Mouse (Mus musculus) layer of hippocampus, adult 2 months (tissue): ENCODE results near the gene Fut1. TPM values are rescaled to one million over a fixed set of nuclear protein-coding genes. Genes with fewer than 3 reads are reported as not detected.

Experiments
- DNase-seq, 2 experiments: peaks; one replicate each; pipeline ENCODE4 v3.0.0; 2022; ENCODE audit warnings: low spot score in 2 of 2
- H3K27ac ChIP-seq: fragments of 200-600 bp; 2 replicates; pipeline ENCODE4 v1.8.1; 2022
- H3K4me3 ChIP-seq: fragments of 200-600 bp; 2 replicates; pipeline ENCODE4 v1.8.1; 2022; ENCODE audit warnings: mild to moderate bottlenecking
- CTCF ChIP-seq: fragments of 200-600 bp; conservative IDR thresholded peaks from 2 replicates; pipeline ENCODE4 v1.8.1; 2022; ENCODE audit warnings: antibody characterized with exemption, mild to moderate bottlenecking, moderate library complexity
- long read RNA-seq, 2 experiments: library from polyadenylated mRNA; stranded (forward); transcript quantifications; one replicate each; pipeline ENCODE4 v2.0.0; 2021; ENCODE audit warnings: borderline mapping rate in 2 of 2
- total RNA-seq, 2 experiments: library from RNA; stranded (reverse); gene quantifications; 2 replicates each; pipeline ENCODE4 v1.2.3; 2021

The Fut1 gene
- not detected for total RNA-seq
- long read RNA-seq, experiment 1, result 0 reads
- long read RNA-seq, experiment 2, partial matches to known transcripts, result 0 of 1 reads
- long read RNA-seq, experiment 2, other reads (novel, unspliced or antisense), result 1 of 1 reads

DNA sequence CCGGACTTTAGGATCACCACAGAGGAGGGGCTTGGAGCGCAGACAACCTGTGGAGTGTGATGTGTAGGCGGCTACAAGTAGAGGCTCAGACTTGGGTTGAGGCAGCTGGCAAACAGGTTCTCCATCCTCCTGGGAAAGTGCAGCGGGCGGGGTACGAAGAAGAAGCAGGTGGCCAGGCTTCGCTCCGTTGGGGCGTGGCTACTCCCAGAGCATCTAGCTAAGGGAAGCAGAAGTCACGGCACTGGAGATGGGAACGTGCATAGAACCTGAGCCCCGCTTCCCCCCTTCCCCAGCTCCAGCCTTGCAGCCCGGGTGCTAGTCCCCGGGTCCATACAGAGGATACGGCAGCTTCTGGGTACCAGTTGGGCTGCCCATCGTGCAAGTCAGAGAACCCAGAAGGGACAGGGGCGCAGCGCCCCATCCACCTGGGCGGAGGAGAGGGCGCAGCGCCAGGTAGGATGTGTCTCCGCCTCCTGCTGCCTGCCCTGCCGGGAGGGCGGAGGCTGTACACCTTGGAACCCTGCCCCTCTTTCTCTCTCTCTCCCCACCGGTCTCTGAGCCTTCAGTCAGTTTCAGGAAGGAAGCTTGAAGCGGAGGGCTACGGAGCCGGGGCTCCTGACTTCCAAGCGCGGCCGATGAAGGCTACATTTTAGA lies at the start of gene Fut1:
TSS of gene Fut1 (plus strand) at position 248 of the 654 bp plus-strand sequence.
- TF ChIP-seq CTCF, result no peak
- DNase-seq, result no peak
- H3K27ac ChIP-seq, result no peak within 1 kb of the TSS
- H3K4me3 ChIP-seq, result no peak within 1 kb of the TSS

DNA sequence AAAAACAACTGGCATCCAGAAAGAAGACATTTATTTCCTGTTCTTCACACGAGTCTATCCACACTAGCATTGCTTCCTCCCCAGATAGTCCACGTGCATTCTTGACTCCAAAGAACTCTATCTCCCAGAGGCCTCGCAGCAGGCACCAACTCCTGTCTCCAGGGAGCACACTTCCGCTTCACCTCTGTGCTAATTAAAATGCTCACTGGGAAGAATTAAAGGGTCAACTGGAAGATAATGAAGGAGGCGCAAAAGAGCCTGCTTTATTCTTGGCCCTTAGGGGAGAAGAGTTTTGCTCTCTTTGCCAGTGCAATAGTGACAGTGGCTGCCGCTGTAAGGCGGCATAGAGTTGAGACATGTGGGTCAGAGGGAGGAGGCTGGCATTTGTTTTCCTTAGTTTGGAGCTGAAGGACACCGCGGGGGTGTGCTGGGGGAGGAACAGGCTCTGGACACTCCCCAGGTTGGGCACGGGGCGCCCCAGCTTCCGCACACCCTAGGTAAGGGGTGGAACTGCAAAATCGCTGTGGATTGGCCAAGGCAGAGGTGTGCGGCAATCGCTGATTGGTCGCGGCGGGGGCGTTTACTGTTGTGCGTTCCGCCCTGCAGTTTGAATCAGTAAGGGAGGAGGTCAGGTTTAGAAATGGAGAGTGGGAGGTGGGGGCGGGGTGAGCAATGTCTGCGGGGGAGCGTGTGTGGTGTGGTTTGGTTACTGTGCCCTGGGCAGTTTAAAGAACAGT lies 49.1 kb upstream of the Fut1 start:
- peak; percentile 20 for TF ChIP-seq CTCF
- peak; percentile 85 to 91 for DNase-seq
- H3K4me3 ChIP-seq, result peak overlapping the region; percentile 60
- peak overlapping the region; percentile 94 for H3K27ac ChIP-seq

DNA sequence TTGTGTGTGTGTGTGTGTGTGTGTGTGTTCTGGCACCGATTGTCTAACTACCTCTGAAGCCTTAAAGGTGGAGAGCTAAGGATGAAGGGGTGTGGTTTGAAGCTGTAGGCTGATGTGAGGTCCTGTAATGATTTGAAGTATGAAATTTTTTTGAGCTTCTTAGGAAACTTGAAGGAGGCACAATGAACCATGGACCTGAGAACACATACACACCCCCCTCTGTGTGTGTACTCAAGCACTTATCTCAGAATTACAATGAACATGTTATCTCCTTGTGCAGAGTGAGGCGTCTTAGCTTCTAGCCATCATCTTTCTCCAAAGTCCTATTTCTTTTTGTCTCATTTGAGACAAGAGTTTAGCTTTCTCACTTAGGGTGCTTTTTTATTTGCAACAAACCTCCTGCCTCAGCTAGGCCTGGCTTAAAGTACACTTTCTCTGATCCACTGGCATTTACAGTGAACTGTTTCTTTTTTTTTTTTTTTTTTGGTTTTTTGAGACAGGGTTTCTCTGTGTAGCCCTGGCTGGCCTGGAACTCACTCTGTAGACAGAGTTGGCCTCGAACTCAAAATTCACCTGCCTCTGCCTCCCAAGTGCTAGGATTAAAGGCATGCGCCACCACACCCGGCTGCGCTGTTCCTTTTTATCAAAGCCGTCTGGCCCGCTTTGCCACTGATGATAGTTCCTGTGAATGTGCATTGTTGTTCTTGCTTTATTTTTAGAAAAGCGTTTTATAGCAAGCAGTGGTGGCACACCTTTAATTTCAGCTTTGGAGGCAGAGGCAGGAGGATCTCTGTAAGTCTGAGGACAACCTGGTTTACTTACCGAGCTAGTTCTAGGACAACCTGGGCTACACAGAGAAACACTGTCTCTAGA lies 48.3 kb upstream of the Fut1 start:
- DNase-seq, result no peak
- Histone ChIP-seq H3K4me3 (no peak overlapping the region), H3K27ac (peak overlapping the region; percentile 94)
- TF ChIP-seq CTCF, result no peak

DNA sequence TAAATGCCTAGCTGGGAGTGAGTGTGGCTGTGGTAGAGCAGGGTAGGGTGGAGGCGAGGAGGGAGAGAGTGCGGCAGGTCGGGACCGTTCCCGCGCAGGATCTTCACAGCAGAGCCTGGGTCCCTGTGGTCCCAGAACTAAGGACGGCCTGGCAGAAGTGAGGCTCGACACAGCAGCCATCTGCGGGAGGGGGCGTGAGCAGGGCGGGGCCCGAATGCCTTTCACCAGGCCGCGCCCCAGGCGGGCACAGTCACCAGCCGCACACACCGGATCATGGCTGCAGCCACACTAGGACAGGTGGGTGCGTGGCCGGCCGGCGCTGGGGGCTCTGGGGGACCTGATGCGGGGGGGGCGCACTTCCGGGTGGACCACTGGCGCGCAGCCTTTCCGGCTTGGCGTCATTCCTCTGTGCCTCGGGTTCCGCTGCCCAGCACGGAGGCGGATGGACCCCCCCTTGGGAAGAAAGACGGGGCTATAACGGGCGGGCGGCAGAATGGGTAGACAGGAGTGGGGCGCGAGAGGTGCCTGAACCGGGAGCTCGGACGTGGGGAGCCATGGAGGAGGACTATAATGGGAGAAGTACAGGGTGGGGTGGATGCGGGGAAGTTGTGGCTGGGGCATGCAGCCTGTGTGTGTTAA lies 46.9 kb upstream of the Fut1 start, which contains the start of gene Bcat2:
TSS of gene Bcat2 (plus strand) at position 51 of the 639 bp plus-strand sequence.
- Histone ChIP-seq H3K27ac (peak within 1 kb of the TSS; percentile 94), H3K4me3 (peak within 1 kb of the TSS; percentile 79)
- peak; percentile 56 to 58 for DNase-seq
- TF ChIP-seq CTCF, result no peak

DNA sequence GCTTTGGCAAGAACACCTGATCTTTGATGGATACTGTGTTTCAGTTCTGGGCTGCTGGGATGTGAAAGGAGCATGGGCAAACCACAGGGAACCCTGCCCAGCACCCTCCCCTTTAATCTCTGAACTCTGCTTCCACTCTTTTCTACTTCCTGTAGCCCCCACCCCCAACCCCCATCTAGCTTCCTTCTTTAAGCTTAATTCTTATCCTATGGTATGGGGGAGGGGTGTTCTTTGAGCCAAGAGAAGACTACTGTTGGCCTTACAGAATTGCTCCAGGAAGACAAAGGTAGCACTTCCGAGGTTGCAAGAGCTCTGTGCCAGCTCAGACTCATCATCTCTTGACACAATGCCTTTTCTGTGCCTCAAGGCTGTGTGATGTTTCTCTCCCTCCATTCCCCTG lies 45.1 kb upstream of the Fut1 start:
- no peak overlapping the region for H3K27ac ChIP-seq

DNA sequence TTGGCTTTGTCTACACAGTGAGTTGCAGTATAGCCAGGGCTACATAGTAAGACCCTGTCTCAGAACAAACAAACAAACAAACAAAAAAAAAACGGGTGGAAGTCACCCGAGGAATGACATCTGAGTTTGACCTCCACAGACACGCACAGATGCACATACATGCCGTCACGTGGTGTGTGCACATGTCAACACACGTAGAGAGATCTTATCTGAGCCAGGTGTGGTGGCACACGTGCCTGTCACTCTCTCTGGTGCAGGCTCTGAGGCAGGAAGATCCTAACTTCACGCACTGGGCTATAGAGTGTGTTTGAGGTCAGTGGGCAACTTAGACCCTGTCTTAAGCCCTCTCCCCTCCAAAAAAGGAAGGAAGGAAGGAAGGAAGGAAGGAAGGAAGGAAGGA lies 43.1 kb upstream of the Fut1 start:
- no peak overlapping the region for H3K4me3 ChIP-seq
- TF ChIP-seq CTCF, result no peak
- H3K27ac ChIP-seq, result no peak overlapping the region
- DNase-seq, result no peak

More for the DNA sequence above, 45.1 kb upstream of the Fut1 start:
- TF ChIP-seq CTCF, result no peak
- no peak for DNase-seq
- H3K4me3 ChIP-seq, result no peak overlapping the region

DNA sequence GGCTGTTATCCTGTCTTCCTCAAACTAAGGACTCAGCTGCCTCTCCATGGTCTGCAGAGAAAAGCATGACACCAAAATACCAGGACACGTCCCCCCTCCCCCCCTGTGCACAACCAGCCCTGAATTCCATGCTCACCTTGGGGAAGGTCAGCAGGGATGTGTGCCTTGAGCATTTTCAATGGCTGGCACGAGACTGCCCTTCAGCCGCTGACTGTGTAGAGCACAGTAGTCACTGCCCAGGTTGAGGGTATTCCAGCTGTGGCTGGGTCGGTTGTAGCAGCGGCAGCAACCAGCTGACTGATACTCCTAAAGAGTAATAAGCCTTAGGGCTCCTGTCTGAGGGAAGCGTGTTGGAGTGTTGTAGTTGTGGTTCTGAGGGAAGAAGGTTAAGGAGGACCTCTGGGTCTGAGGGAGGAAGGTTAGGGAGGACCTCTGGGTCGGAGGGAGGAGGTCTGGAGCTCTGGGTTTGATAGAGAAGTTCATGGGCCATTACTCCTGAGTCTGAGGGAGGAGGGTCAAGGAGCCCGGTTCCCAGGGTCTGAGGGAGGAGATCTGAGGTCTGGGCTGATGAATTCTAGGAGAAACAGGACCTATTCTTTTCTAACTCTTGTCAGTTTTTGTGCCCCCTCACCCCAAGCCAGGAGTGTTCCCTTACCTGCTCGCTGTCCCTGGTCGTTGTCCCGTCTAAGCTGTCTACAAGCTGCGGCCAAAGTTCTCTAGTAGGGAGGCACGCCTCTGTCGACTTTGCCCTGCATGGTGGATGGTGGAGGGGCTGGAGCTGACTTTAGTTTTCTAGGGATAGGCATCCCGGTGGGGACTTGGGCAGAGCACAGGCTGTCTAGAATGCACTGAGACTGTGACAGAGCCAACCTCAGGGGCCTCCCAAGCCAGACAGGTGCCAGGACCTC lies 42.4 kb upstream of the Fut1 start:
- DNase-seq, result no peak
- no peak overlapping the region for H3K27ac ChIP-seq
- H3K4me3 ChIP-seq, result no peak overlapping the region
- TF ChIP-seq CTCF, result no peak

DNA sequence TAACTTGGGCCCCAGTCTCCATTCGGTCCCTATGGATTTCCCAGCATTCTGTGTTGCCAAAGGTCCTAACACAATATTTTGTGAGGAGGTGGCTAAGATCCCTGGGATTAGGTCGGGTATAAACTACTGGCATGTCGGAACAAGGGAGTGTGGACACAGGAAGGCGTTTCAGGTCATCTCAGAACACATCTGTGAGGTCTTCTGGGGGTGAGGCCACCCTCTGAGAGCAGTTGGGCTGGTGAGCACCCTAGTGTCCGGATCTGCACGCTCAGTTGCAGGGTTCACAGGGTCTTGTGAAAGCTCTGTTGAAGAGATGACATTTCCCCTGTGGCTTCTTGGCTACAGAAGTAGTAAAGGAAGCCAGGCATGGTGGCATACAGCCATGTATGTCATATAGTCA lies 31.2 kb upstream of the Fut1 start:
- Histone ChIP-seq H3K4me3 (no peak overlapping the region), H3K27ac (no peak overlapping the region)
- DNase-seq, result no peak
- no peak for TF ChIP-seq CTCF

DNA sequence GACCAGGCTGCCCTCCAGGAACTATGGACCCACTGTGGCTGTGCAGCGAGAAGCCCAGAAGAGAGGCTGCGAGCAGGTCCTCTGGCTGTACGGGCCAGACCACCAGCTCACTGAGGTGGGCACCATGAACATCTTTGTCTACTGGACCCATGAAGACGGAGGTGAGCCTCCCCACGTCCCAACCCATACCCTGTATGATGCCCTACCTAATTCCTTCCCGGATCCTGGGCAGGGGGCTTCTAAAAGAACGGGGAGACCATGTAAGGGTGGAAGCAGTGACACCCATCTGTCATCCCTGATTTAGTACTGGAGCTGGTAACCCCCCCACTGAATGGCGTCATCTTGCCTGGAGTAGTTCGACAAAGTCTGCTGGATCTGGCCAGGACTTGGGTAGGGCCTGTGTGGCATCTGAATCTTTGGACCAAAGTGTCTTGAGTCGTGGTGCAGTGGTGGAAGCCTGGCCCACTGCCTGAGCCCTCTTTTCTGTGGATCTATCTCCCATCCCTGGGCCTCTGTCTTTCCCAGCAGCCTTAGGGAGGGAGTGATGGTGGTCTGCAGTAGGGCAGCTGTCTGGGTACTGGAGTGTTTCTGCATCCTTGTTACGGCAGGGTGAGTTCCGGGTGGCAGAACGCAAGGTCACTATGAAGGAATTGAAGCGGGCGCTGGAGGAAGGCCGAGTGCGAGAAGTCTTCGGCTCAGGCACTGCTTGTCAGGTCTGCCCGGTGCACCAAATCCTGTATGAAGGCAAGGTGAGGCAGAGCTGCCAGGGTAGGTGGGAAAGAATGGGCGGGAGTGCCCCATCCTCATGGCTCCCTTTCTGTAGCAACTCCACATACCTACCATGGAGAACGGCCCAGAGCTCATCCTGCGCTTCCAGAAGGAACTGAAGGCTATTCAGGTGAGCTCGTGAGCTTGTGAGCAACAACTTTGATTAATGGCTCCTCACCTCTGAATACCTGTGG lies 29.2 kb upstream of the Fut1 start:
- DNase-seq, result no peak
- Histone ChIP-seq H3K4me3 (no peak overlapping the region), H3K27ac (no peak overlapping the region)
- TF ChIP-seq CTCF, result no peak

DNA sequence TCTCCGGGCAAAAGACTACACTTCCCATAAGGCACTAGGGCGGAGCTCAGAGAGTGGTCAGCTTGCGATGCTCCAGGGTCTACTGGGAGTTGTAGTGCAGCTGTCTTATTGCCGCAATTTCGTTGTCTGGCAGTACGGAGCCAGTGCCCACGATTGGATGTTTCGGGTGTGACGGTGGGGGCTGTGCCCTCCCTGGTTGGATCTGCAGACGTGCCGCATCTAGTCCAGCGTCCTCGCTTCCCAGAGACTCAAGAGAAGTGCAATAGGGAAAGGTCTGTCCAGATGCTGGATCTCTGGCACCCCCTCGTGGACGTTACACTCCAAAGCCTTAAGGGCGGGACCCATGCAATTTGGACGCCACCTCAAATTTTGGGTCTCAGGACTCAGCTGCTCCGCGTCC lies 27.9 kb upstream of the Fut1 start:
- peak; percentile 86 for TF ChIP-seq CTCF
- Histone ChIP-seq H3K27ac (peak overlapping the region; percentile 87), H3K4me3 (peak overlapping the region; percentile 49)
- DNase-seq, result peak; percentile 94 to 99
